Mouse (Mus musculus): Measurements from ENCODE around the gene Tfeb.
A peak's percentile ranks its signal among the peaks of the same experiment; 100 is the strongest.

The Tfeb gene

GRCm38 (mm10) chr17:47736856-47737255 is at the start of gene Tfeb:
Gene Tfeb, plus strand, starts transcription at chr17:47737030.
- peak; percentile 91 to 97 for DNase-seq (ENCODE audit: low spot score in 2 of 2)

DNA sequence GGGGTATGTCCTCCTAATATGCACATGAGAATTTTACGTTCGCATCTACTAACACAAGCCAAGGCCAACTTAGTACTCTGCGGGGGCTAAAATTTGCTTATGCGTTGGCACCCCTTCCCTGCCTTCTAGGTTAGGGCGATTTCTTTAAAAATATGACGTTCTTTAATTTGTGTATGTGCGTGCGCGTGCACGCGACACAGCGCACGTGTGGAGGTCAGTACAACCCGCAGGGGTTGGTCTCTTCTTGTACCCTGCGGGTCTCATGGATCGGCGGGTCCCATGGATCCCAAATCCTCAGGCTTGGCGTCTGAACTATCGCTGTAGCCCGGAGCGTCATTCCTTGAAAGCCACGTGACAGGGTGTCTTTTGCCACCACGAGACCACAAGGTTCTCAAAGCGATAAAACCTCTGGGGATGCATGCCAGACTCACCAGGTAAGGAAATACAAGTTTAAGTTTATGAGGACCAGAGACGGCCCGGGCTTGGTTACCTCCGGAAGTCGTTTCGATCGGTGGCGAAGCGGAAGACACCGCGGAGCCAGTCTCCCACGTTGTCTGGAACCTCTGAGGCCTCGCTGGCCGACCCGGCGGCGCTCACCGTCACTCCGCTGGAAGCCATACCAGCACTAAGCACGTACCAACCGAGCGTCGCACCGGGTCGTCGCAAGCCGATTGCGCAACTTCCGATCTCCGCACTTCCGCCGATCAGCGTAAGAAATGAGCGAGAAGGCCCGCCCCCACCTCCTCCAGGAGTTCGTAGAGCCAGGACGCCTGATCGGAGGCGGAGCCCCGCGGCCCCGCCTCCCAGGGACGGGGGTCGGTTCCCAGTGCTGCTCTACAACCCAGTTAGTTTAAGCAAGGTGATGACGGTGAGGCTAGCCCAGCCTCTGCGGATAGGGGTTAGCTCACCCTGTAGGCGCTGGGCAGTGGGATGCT is 49.2 kb upstream of the Tfeb start:
- peak; percentile 93 to 95 for DNase-seq (ENCODE audit: low spot score in 2 of 2)

GRCm38 (mm10) chr17:47688344-47688607 is 48.6 kb upstream of the Tfeb start, which contains the start of gene Tomm6:
Gene Tomm6, minus strand, starts transcription at chr17:47688386.
- no peak for DNase-seq (ENCODE audit: low spot score in 2 of 2)

GRCm38 (mm10) chr17:47688608-47689575 is 47.9 kb upstream of the Tfeb start, which contains the start of gene Frs3:
Gene Frs3, plus strand, starts transcription at chr17:47689030.
- peak; percentile 56 to 67 for DNase-seq (ENCODE audit: low spot score in 2 of 2)

DNA sequence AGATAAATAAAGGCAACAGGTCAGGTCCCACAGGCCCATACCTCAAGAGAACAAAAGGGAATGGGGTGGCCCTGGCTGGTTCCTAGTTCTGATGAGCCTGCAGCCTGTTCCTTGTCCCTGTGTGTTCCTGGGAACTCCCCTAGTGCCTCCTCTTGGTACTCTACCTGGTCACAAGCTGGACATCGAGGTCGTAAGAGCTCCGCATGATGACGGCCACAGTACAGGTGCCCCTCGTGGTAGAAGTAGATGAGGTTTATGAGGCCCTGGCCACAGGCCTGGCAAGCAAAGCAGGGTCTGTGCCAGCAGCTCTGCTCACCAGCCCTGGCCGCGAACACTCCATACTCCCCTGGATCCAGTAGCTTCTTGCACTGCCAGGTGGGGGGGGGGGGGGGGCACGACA is 46.9 kb upstream of the Tfeb start:
- DNase-seq (ENCODE audit: low spot score in 2 of 2), result no peak

DNA sequence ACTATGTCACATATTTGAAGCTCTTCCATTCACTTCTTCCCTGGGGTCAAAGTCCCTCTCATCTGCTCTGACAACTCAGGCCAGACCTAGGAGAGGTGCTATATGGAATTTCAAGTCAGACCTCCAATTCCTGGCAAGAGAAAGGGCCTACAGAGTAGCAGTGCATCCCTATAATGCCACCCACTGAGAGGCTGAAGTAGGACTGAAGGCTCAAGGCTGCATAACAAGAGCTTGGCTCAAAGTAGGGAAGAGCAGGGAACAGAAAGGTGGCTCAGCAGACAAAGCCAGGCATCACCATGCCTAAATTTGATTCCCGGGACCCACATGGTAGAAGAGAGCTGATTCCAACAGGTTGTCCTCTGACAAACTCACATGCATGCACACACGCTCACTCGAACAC is 45.2 kb upstream of the Tfeb start:
- DNase-seq (ENCODE audit: low spot score in 2 of 2), result no peak

GRCm38 (mm10) chr17:47693671-47694441 is 43.0 kb upstream of the Tfeb start:
- DNase-seq (ENCODE audit: low spot score in 2 of 2), result peak; percentile 31 to 72

DNA sequence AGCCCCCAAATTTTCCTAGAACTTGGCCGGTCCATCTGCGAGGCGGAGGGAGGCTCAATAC is 42.6 kb upstream of the Tfeb start, which contains the start of gene Gm21981:
Gene Gm21981, minus strand, starts transcription at position 14 of the 61 bp plus-strand sequence.
- DNase-seq (ENCODE audit: low spot score in 2 of 2), result no peak

- peak; percentile 96 to 97 for DNase-seq (ENCODE audit: low spot score in 2 of 2)
Measured at GRCm38 (mm10) chr17:47694503-47695336, 42.1 kb upstream of the Tfeb start, which contains the start of gene Prickle4. Gene Prickle4, minus strand, starts transcription at chr17:47694736.

GRCm38 (mm10) chr17:47695337-47695710 is 41.5 kb upstream of the Tfeb start:
- DNase-seq (ENCODE audit: low spot score in 2 of 2), result no peak

DNA sequence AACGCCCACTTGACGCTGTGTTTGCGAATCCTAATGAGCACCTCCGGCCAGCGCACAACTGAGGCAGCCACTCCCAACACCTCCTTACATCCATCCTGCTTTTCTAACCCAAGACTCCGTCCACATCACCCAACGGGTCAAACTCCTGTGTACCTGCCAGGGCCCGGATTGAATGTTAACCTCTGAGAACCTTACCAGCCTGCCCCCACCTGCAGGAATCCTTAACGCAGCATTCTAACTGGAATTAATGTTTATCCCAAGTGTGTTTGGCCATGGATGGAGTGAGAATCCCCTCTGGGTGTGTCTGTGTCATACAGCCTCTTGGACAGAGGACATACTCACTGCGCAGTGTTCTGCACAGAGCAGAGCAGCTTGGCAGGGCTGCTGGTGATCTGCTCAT is 38.7 kb upstream of the Tfeb start:
- DNase-seq (ENCODE audit: low spot score in 2 of 2), result no peak

GRCm38 (mm10) chr17:47699055-47699454 is 37.8 kb upstream of the Tfeb start:
- no peak for DNase-seq (ENCODE audit: low spot score in 2 of 2)

GRCm38 (mm10) chr17:47701793-47702192 is 35.0 kb upstream of the Tfeb start:
- no peak for DNase-seq (ENCODE audit: low spot score in 2 of 2)

- DNase-seq (ENCODE audit: low spot score in 2 of 2), result no peak
Measured at GRCm38 (mm10) chr17:47702548-47703345, 34.1 kb upstream of the Tfeb start.

DNA sequence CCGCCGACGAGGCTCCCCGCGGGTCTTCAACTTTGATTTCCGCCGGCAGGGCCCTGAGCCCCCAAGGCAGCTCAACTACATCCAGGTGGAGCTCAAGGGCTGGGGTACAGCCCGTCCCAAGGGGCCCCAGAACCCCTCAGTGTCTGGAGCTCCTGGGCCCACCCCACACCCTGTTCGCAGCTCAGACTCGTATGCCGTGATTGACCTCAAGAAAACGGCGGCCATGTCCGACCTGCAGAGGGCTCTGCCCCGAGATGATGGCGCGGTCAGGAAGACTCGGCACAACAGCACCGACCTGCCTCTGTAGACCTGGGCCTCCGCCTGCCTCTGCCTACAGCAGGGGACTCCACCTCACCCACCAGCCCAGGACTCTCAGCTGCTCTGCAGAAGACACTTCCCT is 33.3 kb upstream of the Tfeb start:
- no peak for DNase-seq (ENCODE audit: low spot score in 2 of 2)

DNA sequence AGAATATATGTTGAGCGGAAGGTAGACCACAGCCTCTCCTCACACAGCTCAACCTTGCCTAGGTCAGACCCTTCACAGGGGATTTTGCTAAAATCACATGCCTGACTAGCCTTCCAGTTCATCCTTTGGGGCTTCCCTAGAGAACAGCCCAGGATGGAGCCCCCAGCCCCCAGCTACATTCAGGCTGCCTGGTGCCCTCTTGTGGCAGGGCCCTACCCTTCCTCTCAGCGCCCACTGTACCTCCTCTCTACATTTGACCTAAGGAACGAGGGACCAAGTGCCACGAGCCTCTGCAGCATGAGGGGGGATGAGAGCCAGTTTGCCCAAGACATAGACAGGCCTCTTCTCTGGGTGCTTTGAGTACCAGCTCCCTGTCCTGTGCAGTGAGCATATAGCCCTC is 32.1 kb upstream of the Tfeb start:
- no peak for DNase-seq (ENCODE audit: low spot score in 2 of 2)

GRCm38 (mm10) chr17:47706196-47706595 is 30.6 kb upstream of the Tfeb start:
- no peak for DNase-seq (ENCODE audit: low spot score in 2 of 2)

GRCm38 (mm10) chr17:47707961-47708360 is 28.9 kb upstream of the Tfeb start:
- no peak for DNase-seq (ENCODE audit: low spot score in 2 of 2)

- no peak for DNase-seq (ENCODE audit: low spot score in 2 of 2)
Measured at GRCm38 (mm10) chr17:47708972-47709371, 27.9 kb upstream of the Tfeb start.

- DNase-seq (ENCODE audit: low spot score in 2 of 2), result no peak
Measured at GRCm38 (mm10) chr17:47710036-47710435, 26.8 kb upstream of the Tfeb start.

DNA sequence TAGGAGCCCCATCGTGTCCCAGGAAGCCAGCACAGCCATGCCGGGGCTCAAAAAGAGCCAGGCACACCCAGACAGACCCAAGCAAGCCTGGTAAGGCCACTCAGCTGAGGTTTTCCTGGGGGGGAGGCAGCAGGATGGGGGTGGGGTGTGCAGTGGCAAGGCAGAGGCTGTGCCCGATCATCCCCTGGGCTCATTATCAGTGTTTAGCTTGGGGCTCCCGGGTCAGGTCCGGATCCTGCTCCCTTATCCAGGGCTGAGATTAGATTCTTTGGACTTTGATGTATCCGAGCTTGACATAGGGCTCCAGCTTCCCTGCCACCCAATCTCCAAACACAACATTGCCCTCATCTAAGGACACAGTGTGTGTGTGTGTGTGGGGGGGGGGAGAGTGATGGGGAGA is 24.9 kb upstream of the Tfeb start:
- DNase-seq (ENCODE audit: low spot score in 2 of 2), result no peak
